Mouse (Mus musculus) v-Abl transformed pro-B cells (cell line): ENCODE data around the gene Sox6.
"Not testable (repeated sequence)": the region's sequence is repeated elsewhere in the genome, so short reads cannot be mapped to it uniquely, and the experiment has no call there.

Source experiments
- in situ Hi-C, 2 experiments: fragments of 400-800 bp; cut with MboI; formaldehyde crosslinking; loops; one replicate each; pipeline ENCODE4 v1.15.1; 2025; ENCODE audit not compliant: unreplicated experiment in 2 of 2

Sox6 gene

GRCm38 (mm10) chr7:116038511-116038910, at the start of gene Sox6:
Gene Sox6 (minus strand): TSS chr7:116038796.
- in situ Hi-C loops = loop anchor here (5.0 to 25.0 kb wide), 3 partner anchors 544 to 1126 kb away; no protein-coding TSS in a partner anchor

- in situ Hi-C loops = not testable (repeated sequence)
Measured at GRCm38 (mm10) chr7:116084366-116084765, 45.8 kb upstream of the Sox6 start, which contains the start of gene Gm4353. Gene Gm4353 (minus strand): TSS chr7:116084635.

- in situ Hi-C loops = no loop called here
Measured at GRCm38 (mm10) chr7:116060739-116061138, 22.1 kb upstream of the Sox6 start.

GRCm38 (mm10) chr7:116040470-116041019, 1.9 kb upstream of the Sox6 start:
- in situ Hi-C loops = loop anchor here in 1 of 2 experiments (10.0 to 25.0 kb wide), 2 partner anchors 1128 to 1306 kb away; no protein-coding TSS in a partner anchor

- in situ Hi-C loops = loop anchor here (5.0 to 25.0 kb wide), 4 partner anchors 545 to 1305 kb away; no protein-coding TSS in a partner anchor
Measured at GRCm38 (mm10) chr7:116039538-116040466, 1.2 kb upstream of the Sox6 start.

- in situ Hi-C loops = loop anchor here (5.0 to 25.0 kb wide), 3 partner anchors 544 to 1127 kb away; no protein-coding TSS in a partner anchor
Measured at GRCm38 (mm10) chr7:116039196-116039537, 571 bp upstream of the Sox6 start, which contains the start of gene 1110004F10Rik. Gene 1110004F10Rik (plus strand): TSS chr7:116039397.

GRCm38 (mm10) chr7:116038024-116038423, 572 bp downstream of the Sox6 start:
- in situ Hi-C loops = loop anchor here (5.0 to 25.0 kb wide), 3 partner anchors 543 to 1126 kb away; no protein-coding TSS in a partner anchor

GRCm38 (mm10) chr7:116036591-116037555, 1.7 kb downstream of the Sox6 start:
- in situ Hi-C loops = loop anchor here (5.0 to 25.0 kb wide), 3 partner anchors 542 to 1125 kb away; no protein-coding TSS in a partner anchor

- in situ Hi-C loops = loop anchor here (5.0 to 25.0 kb wide), 3 partner anchors 541 to 1123 kb away; no protein-coding TSS in a partner anchor
Measured at GRCm38 (mm10) chr7:116035504-116035903, 3.1 kb downstream of the Sox6 start.

- in situ Hi-C loops = loop anchor here in 1 of 2 experiments (10.0 to 25.0 kb wide), 2 partner anchors 540 to 1122 kb away; no protein-coding TSS in a partner anchor
Measured at GRCm38 (mm10) chr7:116034282-116034758, 4.3 kb downstream of the Sox6 start.

- in situ Hi-C loops = loop anchor here in 1 of 2 experiments (10.0 to 25.0 kb wide), 2 partner anchors 539 to 1121 kb away; no protein-coding TSS in a partner anchor
Measured at GRCm38 (mm10) chr7:116033371-116034241, 5.0 kb downstream of the Sox6 start.

GRCm38 (mm10) chr7:116032596-116033307, 5.8 kb downstream of the Sox6 start:
- in situ Hi-C loops = loop anchor here in 1 of 2 experiments (10.0 to 25.0 kb wide), 2 partner anchors 538 to 1120 kb away; no protein-coding TSS in a partner anchor

GRCm38 (mm10) chr7:116031718-116032595, 6.6 kb downstream of the Sox6 start:
- in situ Hi-C loops = loop anchor here in 1 of 2 experiments (10.0 to 25.0 kb wide), 2 partner anchors 537 to 1120 kb away; no protein-coding TSS in a partner anchor

- in situ Hi-C loops = loop anchor here in 1 of 2 experiments (10.0 to 25.0 kb wide), 2 partner anchors 537 to 1119 kb away; no protein-coding TSS in a partner anchor
Measured at GRCm38 (mm10) chr7:116031388-116031717, 7.2 kb downstream of the Sox6 start.

- in situ Hi-C loops = loop anchor here in 1 of 2 experiments (10.0 to 25.0 kb wide), 2 partner anchors 536 to 1118 kb away; no protein-coding TSS in a partner anchor
Measured at GRCm38 (mm10) chr7:116030597-116031387, 7.8 kb downstream of the Sox6 start.

- in situ Hi-C loops = loop anchor here in 1 of 2 experiments (10.0 to 25.0 kb wide), 2 partner anchors 535 to 1118 kb away; no protein-coding TSS in a partner anchor
Measured at GRCm38 (mm10) chr7:116029991-116030390, 8.6 kb downstream of the Sox6 start.
